Mouse (Mus musculus): ENCODE measurements around the gene Rabggta. TPM values are rescaled to one million over a fixed set of nuclear protein-coding genes. Genes with fewer than 3 reads are reported as not detected.

Rabggta gene
- polyA plus RNA-seq, 1 experiment: 34.6 TPM

GRCm38 (mm10) chr14:55733889-55734288 is 11.8 kb upstream of the Rabggta start:
- DNase-seq (ENCODE audit: low spot score): no peak

- no peak for DNase-seq (ENCODE audit: low spot score)
Measured at GRCm38 (mm10) chr14:55730531-55731032, 8.5 kb upstream of the Rabggta start.

DNA sequence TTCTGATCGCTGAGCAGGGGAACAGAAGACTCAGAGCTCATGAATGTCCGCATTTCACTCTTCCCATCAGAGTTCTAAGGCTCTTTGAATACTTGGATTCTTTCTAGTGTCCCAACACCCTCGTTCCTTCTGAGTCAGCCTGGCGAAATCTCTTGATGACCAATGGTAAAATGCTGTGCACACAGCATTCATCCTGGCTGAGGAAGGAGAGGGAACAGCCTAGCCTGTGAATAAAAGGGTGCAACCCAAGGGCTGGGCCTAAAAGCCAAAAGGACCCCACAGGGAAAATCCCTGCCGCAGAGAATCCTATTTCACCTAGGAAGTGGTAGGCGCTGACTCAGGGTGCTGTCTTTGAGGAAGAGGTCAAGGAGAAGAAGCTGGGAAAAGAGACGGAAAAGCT is 8.1 kb upstream of the Rabggta start:
- DNase-seq (ENCODE audit: low spot score): no peak

DNA sequence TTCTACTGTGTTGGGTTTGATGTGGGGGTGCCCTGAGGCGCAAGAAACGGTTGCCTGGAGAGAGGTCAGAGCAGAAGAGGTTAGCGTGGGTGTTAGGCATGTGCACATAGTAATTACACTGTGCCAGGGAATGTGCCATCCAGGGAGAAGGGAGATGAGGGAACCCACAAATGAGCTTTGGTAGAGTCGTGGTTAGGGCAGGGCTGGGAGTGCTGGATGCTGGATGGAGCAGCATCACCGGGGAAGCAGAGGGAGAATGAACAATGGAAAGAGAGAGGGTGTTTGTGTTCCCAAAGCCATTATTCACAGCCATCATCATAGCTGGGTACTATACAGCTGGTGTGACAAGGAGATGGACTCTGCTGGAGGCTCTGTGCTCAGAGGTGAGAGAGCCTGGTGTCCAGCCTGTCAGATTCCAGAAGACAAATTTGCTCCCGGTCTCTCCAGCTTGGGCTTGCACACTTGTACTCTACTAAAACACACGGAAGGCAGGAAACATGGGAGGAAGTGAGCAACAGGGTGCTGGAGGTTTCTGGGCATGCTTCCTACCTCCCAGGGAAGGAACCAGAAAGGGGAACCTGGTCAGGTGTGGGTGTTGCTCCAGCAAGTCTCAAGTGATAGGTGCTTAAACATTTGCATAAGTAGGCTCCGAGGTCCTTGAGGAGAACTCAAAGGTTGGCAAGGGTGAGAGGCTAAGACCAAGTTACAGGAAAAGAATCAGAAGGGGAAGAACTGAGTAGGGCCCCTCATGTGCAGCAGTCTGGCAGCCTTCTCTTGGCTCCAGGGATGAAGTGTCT is 6.0 kb upstream of the Rabggta start:
- no peak for DNase-seq (ENCODE audit: low spot score)

DNA sequence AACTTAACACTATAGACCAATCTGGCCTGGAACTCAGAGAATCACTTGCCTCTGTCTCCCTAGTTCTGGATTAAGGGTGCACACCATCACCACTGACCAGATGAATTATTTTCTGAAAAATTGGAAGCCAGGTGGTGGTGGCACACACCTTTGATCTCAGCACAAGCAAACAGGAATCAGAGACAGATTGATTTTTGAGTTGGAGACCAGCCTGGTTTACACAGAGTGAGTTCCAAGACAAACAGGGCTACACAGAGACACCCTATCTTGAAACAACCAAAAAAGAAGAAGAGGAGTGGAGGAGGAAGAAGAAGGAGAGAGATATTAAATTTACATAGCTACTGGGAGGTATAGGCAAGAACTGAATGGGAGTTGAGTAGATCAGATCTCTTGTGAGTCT is 4.2 kb upstream of the Rabggta start:
- no peak for DNase-seq (ENCODE audit: low spot score)

DNA sequence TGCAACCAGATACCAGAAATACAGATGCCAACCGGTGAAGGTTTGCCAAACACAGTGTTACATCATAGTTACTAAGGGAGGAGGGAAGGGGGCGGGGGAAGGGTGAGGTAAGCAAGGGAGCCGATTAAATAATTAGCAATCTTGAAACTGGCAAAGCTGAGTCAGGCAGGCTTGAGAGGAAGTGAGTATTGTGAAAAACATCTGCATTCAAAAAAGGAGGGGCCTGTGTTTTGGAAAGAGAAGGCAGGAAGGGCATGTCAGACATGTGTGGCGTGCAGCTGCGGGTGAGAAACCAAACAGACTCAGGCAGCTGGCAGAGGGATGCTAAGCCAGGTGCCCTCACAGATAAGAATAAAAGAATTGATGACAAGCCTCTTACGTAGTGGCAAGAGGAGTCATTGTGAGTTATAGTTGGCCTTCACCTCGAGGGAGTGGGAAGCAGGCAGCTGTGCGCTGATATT is 2.4 kb upstream of the Rabggta start:
- DNase-seq (ENCODE audit: low spot score): no peak

DNA sequence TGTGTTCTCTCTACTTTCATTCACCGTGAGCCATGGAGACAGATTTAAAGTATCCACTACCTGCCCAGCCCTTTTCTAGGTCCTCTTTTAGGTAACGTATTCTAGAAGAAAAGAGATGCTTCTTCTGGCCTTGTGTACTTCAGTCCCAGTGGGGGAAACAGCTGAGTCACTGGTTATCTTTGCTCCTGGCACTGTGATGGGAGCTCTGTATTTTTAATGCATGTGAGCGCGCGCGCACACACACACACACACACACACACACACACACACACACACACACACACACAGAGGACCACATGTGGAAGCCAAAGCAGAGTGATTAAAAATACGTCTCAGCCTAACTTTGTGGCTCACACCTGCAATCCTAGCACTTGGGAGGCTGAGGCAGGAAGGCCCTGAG is 1.4 kb upstream of the Rabggta start:
- no peak for DNase-seq (ENCODE audit: low spot score)

- DNase-seq (ENCODE audit: low spot score): no peak
Measured at GRCm38 (mm10) chr14:55722438-55722945, 429 bp upstream of the Rabggta start.

DNA sequence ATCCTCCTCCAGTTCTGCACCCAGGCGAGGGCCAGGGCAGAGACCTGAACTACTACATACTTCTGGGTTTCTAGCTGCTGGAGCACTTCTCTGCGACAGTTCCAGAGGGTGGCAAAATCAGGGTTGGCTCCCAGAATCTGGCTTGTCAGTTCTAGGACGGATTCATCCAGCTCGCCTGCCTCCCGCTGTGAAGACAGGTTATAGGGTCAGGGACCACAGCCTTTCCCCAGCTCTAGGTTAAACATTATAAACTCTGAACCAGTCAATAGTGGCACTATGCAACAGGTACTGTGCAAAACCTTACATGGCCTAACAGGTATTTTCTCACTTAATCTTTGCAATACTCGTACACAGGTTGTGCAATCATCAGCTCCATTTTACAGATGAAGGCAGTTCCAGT is 987 bp downstream of the Rabggta start:
- no peak for DNase-seq (ENCODE audit: low spot score)

- no peak for DNase-seq (ENCODE audit: low spot score)
Measured at GRCm38 (mm10) chr14:55720666-55721065, 1.4 kb downstream of the Rabggta start.

DNA sequence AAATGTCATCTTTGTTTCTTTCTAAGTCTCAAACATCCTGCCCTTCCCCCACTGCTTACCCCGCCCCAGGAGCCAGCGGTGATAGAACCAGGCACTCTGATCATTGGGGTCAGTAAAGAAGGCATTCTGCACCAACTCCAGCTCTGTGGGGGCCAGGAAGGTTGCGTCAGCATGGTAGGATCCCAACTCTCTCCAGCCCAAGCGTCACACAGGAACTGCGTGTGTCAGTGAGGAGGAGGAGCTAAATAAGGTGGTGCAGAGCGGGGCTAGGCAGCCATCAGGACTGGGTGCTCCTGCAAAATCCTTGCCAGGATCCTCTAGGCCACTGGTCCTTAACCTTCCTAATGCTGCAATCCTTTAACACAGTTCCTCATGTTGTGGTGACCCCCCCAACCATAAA is 2.3 kb downstream of the Rabggta start:
- DNase-seq (ENCODE audit: low spot score): no peak

DNA sequence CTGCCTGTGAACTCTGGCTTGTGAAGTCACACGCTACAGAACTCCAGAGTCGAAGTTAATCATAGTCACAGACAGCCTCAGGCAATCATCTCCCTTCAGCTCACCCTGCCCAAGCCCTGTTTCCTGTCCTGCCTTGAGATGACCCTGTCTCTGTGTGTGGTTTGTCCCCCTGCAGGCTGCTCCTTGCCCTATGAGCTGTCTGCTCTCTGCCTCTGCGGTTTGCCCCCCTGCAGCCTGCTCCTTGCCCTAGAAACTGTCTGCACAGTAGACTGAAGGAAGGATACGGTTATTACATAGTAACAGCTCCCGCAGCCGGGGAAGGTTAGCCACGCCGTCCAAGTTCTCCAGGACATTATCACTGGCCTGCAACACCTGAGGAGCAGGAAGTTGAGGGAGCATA is 5.2 kb downstream of the Rabggta start:
- no peak for DNase-seq (ENCODE audit: low spot score)

DNA sequence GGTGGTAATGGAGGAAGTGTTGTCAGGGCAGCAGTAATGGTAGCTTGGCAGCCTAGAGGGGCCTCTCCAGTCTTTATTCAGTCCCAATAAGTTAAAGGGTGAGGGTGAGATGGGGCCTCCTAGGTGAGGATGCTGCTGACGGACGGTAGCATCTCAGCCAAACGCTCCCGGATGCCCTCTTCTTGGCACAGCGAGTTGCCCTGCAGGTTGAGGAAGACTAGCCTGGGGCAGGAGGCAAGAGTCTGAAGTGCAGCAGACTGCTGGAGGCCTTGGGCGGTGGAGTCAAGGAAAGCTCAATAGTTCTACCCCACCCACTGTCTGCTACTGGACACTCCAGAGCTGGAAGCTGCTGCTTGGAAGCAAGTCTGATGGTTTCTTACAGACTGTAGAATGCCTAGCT is 5.8 kb downstream of the Rabggta start:
- DNase-seq (ENCODE audit: low spot score): no peak

DNA sequence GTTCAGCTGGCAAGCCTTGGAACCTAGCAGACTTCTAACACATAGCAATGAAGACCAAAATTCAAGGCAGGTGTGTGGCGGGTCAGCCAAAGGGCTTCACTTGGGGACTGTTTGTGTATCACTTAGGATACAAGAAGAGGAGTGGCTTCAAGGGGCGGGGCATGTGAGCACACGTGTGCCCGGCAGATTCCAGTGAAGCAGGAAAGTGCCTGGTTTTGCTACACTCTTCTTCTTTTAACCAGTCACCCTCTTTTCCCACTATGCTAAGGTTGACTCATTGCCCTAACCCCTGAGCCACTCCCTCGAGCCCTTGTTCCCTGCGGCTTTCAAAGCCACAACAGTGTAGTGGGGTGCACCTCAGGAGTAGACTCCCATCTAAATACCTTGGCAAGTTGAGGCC is 7.2 kb downstream of the Rabggta start:
- DNase-seq (ENCODE audit: low spot score): no peak

DNA sequence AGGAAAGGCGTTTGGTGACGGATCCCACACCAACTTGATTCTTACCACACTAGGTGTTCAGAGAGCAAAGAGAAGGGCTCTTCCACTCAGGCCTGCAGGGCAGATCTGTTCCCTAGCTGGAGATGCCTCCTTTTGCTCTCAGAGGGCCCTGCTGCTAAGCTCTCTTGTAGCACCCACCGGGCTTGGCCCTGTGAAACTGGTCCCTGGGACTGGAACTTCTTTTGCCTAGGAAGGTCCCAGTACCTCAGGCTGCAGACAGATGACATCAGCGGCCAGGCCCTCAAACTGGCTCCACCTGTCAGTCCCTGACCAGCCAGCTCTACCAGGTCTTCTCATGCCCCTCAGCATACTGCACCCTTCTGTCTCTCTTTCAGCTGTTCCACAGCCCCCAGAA is 8.3 kb downstream of the Rabggta start, which contains the start of gene Tgm1:
TSS of gene Tgm1 (minus strand) at position 198 of the 394 bp plus-strand sequence.
- DNase-seq (ENCODE audit: low spot score): no peak

DNA sequence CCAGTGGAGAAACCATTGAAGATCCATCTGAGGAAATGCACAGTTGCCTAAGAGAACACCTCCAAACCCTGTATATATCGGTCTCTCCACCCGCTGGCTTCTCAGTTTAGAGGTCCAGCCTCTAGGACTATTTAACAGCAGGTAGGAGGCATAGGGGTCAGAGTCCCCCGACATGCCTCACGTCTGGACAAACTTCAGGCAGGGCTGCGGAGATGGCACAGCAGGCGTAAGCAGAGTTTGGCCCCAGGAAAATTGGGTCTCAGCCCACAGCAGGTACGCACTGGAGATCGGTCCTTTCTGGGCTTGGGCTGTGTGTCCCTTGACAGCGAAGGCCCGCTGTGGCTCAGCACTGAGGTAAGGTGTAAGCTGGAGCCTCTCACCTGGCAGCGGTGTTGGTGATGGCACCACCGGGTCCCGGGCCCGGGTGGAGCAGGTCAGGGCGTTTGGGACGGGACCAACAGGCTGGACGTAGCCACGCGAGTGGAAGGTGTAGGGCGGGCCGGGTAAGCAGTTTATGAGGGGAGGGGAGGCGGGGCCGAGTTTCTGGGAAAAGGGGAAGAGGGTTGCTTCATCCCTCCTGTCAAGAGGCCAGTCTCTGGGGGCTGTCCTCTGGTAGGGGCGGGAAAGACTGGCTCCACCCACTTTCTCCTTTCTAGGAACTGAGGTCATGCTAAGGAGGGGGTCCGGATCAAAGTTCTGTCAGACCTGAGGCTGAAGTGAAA is 8.9 kb downstream of the Rabggta start:
- no peak for DNase-seq (ENCODE audit: low spot score)

DNA sequence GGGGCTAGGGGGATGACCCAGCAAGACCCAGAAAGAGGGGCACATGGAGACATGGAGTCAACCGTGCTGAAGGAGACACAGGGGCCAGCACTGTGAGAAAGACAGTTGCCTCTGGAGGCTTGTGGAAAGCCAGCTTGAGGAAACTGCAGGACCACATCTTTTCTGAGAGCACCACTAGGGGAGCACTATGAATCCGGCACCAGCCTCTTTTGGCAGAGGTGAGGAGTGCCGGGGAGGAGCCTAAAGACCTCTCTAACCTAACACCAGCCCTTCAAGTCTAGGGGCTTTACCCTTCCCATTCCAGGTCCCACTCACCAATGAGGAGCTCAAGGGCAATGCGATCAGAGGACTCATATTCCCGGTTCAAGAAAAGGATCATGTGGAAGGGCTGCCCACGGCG is 10.3 kb downstream of the Rabggta start:
- DNase-seq (ENCODE audit: low spot score): no peak

- DNase-seq (ENCODE audit: low spot score): no peak
Measured at GRCm38 (mm10) chr14:55709509-55709908, 12.6 kb downstream of the Rabggta start.

DNA sequence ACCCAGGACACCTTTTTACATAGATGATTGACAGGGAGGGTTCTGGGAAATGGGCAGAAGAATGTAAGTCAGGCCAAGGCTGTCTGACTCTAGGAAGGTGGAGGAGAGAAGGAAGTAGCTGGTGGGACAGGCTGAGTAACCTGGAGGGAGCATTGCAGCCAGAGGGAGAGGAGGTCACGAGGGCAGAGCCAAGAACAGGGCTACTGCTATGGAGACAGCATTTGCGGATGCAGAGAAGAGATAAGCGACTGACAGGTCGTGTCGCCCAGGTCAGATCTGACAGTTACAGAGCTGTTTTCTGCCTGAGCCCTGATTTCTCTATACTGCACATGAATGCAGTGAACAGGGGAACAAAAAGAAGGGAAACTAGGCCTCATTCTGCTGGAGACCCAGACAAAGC is 14.7 kb downstream of the Rabggta start:
- no peak for DNase-seq (ENCODE audit: low spot score)

DNA sequence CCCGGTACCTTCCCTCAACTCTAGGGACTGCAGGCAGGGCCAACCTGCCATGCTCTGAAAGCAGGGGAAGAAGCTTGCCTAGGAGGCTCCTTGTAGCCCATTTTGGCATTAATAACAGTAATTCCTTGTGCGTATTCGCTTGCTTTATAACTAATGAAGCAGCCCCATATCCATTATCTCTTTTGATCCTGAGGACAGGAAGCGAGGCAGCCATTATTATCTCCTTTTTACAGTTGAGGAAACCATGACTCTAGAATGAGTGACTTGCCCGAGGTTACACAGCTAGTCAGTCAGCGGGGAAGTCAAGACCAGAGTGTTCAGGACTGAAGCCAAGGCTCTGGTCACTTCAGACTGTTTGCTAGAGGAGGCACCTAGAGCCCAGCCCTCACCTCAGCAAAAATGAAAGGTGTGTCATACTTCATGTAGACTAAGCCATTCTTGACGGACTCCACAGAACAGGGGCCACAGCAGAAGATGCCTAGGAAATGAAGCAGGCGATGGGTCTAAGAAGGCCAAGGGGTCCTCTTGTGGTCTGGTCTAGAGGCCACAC is 15.9 kb downstream of the Rabggta start:
- no peak for DNase-seq (ENCODE audit: low spot score)

DNA sequence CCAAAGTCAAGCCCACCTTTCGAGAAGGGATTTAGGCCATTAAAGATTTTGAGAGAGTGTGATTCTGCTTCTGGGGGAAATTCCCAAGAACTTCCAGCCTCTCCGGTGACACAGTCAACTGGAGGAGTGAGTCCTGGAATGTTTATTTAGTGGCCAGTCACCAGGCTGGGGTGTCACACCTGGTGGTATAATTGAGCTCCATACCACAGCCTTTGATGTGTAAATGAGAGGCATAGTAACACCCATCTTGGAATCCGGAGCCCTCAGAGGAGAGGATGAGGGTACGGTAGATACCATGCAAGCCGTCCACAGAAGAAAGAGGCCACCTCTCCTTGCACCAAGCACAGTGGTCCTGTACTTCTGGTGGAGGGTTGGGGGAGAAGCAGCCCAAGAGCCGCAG is 19.3 kb downstream of the Rabggta start:
- no peak for DNase-seq (ENCODE audit: low spot score)

- no peak for DNase-seq (ENCODE audit: low spot score)
Measured at GRCm38 (mm10) chr14:55701131-55701530, 20.9 kb downstream of the Rabggta start.

DNA sequence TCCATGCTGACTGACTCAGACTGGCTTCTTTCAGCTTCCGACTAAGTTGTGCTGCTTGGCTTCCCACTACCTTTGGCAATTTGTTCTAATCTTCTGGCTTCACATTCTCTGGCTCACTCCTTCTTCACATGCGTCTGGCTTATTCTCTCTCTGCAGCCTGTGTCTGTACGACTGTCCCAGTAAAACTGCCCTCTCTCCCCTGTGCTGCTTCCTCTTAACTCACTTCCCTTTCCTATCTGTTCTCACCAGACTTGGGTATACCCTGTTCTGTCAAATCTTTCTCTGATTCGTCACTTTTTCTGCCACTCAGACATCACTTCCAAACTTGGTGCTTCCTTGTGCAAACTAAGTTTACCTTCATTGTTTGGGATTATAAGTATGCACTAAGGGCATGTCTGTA is 24.8 kb downstream of the Rabggta start:
- DNase-seq (ENCODE audit: low spot score): no peak
